Mouse (Mus musculus): ENCODE measurements around the gene Hist1h1a.

The Hist1h1a gene

DNA sequence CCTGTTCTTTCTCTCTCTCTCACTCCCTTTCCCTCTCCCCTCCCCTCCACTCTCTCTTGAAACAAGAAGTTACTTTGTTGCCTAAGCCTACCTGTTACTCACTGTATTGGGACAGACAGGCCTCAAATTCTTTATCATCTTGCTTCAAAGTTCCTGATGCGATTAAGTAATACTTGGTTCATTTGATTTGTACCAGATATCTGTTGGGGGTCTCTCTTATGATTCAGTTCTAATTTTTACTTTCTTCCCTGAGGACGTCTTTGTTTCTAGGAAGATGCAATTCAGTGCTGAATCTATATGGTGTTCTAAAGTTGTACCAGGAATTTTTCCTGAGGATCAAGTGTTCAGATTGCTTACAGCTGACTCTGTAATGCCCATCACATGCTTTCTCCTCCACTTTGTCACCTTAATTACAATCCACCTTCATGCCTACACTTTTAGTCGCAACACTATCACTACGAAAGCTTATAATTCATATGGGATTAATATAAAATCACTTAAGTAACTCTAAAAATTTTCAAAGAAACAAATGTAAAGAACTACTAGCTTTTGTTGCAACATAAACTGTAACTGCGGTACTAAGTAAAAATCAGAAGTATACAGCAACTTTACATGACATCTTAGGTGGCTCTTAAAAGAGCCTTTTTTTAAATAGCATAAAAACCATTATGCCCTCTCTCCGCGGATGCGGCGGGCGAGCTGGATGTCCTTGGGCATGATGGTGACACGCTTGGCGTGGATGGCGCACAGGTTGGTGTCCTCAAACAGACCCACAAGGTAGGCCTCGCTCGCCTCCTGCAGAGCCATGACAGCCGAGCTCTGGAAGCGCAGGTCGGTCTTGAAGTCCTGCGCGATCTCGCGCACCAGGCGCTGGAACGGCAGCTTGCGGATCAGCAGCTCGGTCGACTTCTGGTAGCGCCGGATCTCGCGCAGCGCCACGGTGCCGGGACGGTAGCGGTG, 18.8 kb upstream of the Hist1h1a start:
- DNase-seq (ENCODE audit: low spot score in 2 of 2), result no peak

DNA sequence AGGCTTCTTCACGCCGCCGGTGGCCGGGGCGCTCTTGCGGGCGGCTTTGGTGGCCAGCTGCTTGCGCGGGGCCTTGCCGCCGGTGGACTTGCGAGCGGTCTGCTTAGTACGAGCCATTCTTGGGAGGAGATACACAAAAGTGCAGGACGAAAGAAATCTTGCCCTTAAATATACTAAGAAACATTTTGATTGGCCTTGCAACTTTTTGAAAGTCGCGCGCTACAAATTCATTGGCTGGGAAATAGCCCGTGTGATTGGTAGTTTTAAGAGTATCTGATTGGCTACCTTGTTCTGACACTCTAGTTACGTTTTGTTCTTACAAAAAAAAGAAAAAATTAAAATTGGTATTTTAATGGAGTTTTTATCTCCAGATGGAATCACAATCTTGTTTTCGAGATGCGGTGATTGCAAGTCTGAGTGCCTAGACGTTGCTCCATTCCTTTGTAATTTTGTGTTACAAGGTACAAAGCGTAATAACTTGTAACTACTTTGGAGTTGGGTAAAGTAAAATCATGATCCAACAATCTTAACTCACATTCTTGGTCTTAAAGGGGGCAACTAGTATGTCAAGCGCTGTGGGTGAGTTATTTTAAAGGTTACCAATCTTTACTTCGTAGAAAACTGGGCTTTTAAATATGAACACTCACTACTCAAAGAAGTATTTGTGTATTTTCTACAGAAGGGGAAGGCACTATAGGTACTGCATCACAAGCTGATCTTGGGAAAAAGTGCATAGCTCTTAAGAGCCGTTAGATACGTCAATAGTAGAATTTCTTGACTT, 17.9 kb upstream of the Hist1h1a start, which contains the start of gene Hist1h3c:
Hist1h3c (minus strand) TSS at position 222 of the 781 bp plus-strand sequence.
- peak; percentile 75 to 82 for DNase-seq (ENCODE audit: low spot score in 2 of 2)

DNA sequence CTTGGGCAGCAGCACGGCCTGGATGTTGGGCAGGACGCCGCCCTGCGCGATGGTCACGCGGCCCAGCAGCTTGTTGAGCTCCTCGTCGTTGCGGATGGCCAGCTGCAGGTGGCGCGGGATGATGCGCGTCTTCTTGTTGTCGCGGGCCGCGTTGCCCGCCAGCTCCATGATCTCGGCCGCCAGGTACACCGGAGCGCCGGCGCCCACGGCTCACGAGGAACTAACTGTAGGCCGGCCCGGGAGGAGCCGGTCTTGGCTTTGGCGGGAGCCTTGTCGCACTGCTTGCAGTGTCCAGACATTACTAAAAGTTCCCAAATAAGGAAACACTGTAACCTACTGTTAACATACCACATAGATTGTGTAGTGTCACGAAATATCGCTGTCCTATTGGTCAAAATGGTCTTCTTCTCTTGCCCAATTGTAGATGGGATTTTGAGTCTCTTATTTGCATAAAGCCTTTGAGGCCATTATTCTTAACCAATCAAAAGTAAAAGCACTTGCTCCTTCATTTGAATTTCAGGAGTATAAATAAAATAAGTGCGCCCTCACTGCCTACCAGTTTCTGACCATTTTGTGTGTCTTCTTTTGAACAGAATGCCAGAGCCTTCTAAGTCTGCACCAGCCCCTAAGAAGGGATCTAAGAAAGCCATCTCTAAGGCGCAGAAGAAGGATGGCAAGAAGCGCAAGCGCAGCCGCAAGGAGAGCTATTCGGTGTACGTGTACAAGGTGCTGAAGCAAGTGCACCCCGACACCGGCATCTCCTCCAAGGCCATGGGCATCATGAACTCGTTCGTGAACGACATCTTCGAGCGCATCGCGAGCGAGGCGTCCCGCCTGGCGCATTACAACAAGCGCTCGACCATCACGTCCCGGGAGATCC, 17.0 kb upstream of the Hist1h1a start, which contains the start of gene Hist1h2bb:
Hist1h2bb (plus strand) TSS at position 534 of the 880 bp plus-strand sequence.
- peak; percentile 55 to 75 for DNase-seq (ENCODE audit: low spot score in 2 of 2)

DNA sequence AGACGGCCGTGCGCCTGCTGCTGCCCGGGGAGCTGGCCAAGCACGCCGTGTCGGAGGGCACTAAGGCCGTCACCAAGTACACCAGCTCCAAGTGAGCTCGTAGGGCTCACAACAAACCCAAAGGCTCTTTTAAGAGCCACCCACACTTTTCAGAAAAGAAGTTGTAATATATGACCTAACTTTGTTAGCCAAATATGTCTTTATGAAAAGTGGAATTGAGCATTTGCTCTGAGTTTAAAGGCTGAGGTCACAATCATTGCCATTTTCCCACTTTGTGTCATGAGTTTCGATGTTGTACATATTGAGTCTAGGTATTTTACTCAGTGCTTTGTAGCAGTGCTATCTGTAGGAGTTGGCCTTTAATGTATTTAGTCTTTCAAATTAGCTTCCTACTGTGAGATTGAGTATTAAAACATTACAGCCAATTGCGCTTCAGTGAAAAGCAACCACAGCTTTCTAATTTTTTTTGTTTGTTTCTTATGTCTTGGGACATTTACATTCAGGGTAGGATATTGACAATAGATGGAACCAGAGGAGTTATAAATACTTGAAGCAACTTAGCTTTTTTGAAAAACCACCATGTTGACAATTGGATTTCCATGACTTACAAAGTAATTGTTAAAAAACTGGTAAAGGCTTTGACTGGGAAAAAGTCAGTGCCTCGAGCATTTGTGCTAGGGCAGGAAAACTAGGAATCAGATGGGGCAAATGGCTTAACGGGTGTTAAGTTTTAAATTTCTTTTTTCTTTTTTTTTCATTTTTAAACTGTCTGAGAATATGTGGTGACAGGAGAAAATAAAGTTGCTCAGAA, 16.2 kb upstream of the Hist1h1a start:
- no peak for DNase-seq (ENCODE audit: low spot score in 2 of 2)

DNA sequence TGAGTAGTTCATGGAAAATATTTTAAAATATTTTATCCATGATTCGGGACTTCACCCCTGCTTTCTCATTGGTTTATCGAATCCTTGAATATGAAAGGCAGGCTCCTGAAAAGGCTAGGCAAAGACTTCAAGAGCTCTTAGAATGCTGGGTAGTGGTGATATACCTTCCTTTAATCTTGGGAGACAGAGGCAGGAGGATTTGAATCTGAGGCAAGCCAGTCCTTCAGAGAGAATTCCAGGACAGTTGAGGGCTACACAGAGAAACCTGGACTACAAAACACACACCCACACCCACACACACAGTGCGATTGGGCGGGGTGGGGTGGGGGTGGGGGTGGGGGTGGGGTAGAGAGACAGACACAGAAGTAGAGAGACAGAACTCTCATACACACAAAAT, 15.6 kb upstream of the Hist1h1a start:
- DNase-seq (ENCODE audit: low spot score in 2 of 2), result no peak

DNA sequence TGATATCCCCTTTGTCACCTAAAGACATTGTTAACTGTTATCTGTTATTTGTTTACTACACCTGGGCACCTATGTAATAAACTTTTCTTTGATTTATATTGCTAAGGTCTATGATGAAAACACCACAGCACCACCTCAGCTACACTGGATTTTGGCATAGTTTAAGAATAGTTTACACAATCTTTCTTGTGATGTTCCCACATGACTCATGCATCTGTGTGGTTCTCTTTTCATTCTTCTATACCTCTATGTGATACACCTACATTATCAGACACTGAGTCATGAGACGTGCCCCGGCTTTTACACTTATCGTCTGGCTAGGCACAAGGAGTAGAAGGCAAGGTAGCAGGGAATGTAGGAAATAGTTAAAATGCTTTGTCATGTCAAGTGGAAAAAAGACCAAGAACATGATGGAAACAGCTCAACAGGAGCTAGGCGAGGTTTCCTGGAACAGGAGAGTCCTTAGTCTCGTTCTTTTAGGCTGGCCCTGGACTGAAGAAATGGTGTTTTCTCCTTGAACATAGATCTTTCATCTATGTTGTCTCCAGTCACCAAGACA, 13.8 kb upstream of the Hist1h1a start:
- DNase-seq (ENCODE audit: low spot score in 2 of 2), result no peak

DNA sequence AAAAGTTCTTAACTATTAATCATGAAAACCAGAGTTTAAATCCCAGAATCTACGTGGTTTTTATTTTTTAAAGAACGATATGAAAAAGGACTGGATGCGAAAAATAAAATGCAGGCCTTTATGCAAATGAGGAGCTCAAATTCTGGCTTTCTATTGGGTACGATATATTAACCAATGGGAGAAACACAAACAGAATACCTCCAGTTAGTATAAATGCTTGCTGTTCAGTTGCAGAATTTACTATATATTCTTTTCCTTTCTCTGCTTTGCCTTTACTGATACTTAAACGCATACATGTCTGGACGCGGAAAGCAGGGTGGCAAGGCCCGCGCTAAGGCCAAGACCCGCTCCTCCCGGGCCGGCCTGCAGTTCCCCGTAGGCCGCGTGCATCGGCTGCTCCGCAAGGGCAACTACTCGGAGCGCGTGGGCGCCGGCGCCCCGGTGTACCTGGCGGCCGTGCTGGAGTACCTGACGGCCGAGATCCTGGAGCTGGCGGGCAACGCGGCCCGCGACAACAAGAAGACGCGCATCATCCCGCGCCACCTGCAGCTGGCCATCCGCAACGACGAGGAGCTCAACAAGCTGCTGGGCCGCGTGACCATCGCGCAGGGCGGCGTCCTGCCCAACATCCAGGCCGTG, 12.5 kb upstream of the Hist1h1a start, which contains the start of gene Hist1h2ab:
Hist1h2ab (plus strand) TSS at position 288 of the 639 bp plus-strand sequence.
- peak in 1 of 2 experiments; percentile 19 for DNase-seq (ENCODE audit: low spot score in 2 of 2)

DNA sequence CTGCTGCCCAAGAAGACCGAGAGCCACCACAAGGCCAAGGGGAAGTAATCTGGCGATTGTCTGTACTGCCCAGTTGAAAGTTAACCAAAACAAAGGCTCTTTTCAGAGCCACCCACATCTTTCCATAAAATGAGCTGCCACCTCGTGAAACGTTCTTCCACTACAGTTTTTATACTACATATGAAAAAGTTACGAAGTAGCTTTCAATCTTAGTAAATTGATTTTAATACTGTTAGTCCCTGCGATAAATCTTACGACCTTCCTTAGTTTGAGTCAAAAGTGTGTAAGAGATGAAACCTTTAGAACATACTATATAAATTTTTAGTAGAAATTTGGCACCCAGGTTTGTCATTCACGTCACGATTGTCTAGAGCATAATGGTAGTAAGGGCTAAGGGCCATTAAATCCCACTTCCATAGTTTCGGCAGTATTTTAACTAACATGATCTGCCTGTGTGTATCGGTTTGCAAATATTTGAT, 11.9 kb upstream of the Hist1h1a start:
- no peak for DNase-seq (ENCODE audit: low spot score in 2 of 2)

GRCm38 (mm10) chr13:23752067-23752741, 11.3 kb upstream of the Hist1h1a start, which contains the start of gene Hist1h3b:
TSS of gene Hist1h3b (plus strand) at chr13:23752267.
- peak; percentile 84 to 90 for DNase-seq (ENCODE audit: low spot score in 2 of 2)

GRCm38 (mm10) chr13:23752742-23753172, 10.7 kb upstream of the Hist1h1a start:
- DNase-seq (ENCODE audit: low spot score in 2 of 2), result no peak

GRCm38 (mm10) chr13:23753314-23754078, 10.0 kb upstream of the Hist1h1a start:
- no peak for DNase-seq (ENCODE audit: low spot score in 2 of 2)

- no peak for DNase-seq (ENCODE audit: low spot score in 2 of 2)
These were observed 8.5 kb upstream of the Hist1h1a start for GRCm38 (mm10) chr13:23755000-23755399.

DNA sequence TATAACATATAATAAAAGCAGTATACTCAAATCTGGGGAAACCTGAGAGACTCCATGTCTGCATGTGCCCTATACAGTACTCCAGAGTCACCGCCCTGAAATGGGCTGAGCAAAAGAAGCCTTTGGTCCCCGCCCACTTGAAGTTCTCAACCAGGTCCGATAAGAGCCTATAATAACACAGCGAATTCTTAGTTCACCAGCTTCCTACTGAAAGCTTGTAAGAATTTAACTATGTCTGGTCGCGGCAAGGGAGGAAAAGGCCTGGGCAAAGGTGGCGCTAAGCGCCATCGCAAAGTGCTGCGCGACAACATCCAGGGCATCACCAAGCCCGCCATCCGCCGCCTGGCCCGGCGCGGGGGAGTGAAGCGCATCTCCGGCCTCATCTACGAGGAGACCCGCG, 6.7 kb upstream of the Hist1h1a start, which contains the start of gene Hist1h4b:
Hist1h4b (plus strand) TSS at position 224 of the 400 bp plus-strand sequence.
- peak; percentile 79 to 84 for DNase-seq (ENCODE audit: low spot score in 2 of 2)

- peak in 1 of 2 experiments; percentile 13 for DNase-seq (ENCODE audit: low spot score in 2 of 2)
These were observed 6.2 kb upstream of the Hist1h1a start for GRCm38 (mm10) chr13:23757211-23757773.

DNA sequence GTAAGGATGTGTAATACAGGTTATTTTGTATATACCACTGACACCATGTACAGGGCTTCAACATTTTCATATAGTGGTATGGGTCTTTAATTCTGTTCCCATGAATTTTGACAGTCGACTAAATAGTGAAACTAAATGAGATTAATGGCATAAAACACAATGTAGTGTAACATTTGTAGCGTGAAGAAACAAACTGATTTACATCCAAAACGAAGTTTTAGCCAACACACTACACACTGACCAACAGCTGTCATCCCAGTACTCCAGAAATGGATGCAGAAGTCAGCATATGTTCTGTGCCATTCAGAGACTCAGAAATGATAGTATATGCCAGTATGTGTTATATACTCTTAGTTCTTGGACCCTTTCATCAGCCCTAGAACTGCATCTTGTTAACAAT, 5.5 kb upstream of the Hist1h1a start:
- DNase-seq (ENCODE audit: low spot score in 2 of 2), result no peak

DNA sequence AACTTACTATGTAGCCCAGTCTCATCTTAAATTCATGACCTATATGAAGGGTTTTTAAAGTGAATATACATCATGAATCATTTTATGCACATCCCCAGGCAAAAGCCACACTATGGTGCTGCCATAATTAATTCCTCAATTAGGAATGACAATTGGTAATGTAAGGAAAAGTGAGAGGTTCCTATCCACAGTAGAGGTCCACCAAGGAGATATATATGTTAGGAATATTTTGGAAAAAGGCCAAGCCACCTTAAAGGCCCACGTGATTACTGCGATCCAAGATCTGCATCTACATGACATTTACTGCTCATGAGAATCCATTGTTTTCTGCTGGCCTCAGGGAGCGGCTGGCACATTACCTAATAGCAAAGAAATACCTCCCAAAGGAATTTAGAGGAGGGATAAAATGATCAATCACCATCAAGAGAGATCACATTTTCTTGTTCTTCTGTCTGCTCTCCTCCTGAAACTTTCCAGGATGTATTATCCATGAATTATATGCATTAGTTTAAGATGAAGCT, 4.2 kb upstream of the Hist1h1a start:
- no peak for DNase-seq (ENCODE audit: low spot score in 2 of 2)

DNA sequence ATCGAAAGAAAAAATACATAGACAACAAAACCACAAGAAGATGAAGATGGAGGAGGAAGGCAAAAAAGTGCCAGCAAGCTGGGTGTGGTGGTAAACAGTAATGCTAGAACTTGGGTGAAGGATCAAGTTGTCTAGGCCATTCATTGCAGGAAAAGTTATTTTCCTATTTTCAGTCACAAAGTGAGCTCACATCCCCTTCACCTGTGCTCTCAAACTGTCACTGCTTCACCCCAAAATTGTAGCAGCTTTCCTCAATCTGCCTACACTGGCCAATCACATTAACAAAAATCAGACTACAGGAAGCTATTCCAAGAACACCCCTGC, 3.6 kb upstream of the Hist1h1a start:
- no peak for DNase-seq (ENCODE audit: low spot score in 2 of 2)

Measured in frontal cortex, postnatal 14 days (tissue).